Mouse (Mus musculus) brain, embryonic 14.5 days (tissue): Measurements from ENCODE around the gene Thsd4.

Source experiments
- CTCF ChIP-seq: fragments of 200-500 bp; IDR thresholded peaks from 2 replicates; pipeline ENCODE4 v1.5.1; 2012; ENCODE audit warnings: inconsistent platforms, mild to moderate bottlenecking, moderate library complexity, borderline replicate concordance; ENCODE audit not compliant: insufficient read depth, insufficient read length; ENCODE audit errors: extremely low read depth
- POLR2A ChIP-seq: fragments of 200-500 bp; IDR thresholded peaks from 2 replicates; pipeline ENCODE4 v1.6.1; 2012; ENCODE audit warnings: mild to moderate bottlenecking, inconsistent platforms, borderline replicate concordance; ENCODE audit not compliant: poor library complexity, insufficient read depth, insufficient read length, severe bottlenecking; ENCODE audit errors: extremely low read depth

GRCm38 (mm10) chr9:60226155-60226554 is 295.7 kb downstream of the Thsd4 start:
- TF ChIP-seq CTCF (no peak), POLR2A (no peak)
